Mouse (Mus musculus) intestine, embryonic 14.5 days (tissue): ENCODE data around the gene Baiap3. TPM values are rescaled to one million over a fixed set of nuclear protein-coding genes. Genes with fewer than 3 reads are reported as not detected.

Experiments
- ATAC-seq: fragments of 200-750 bp; cut with Nextera tagmentation; replicated peaks from 2 replicates; pipeline ENCODE4 v1.8.0; 2017; ENCODE audit warnings: low read depth, moderate number of reproducible peaks, moderate TSS enrichment, moderate library complexity; ENCODE audit not compliant: low FRiP score, low TSS enrichment
- DNase-seq: peaks from one replicate; pipeline ENCODE4 v3.0.0-alpha.2; 2018; ENCODE audit warnings: low spot score
- H3K27ac ChIP-seq: fragments of 300-500 bp; sonication (generic); 2 replicates; pipeline ENCODE4 v1.5.1; 2014; ENCODE audit warnings: low read depth, mild to moderate bottlenecking, control low read depth
- H3K27me3 ChIP-seq: fragments of 300-500 bp; sonication (generic); replicated peaks from 2 replicates; pipeline ENCODE4 v1.6.1; 2014; ENCODE audit warnings: low read length, control low read depth; ENCODE audit not compliant: control insufficient read depth, insufficient read depth
- H3K36me3 ChIP-seq: fragments of 300-500 bp; sonication (generic); 2 replicates; pipeline ENCODE4 v1.6.1; 2014; ENCODE audit warnings: low read length, control low read depth; ENCODE audit not compliant: control insufficient read depth, insufficient read depth
- H3K4me1 ChIP-seq: fragments of 300-500 bp; sonication (generic); replicated peaks from 2 replicates; pipeline ENCODE4 v1.6.1; 2014; ENCODE audit warnings: low read length, control low read depth, mixed read lengths; ENCODE audit not compliant: control insufficient read depth, insufficient read depth
- H3K4me2 ChIP-seq: fragments of 300-500 bp; sonication (generic); 2 replicates; pipeline ENCODE4 v1.6.1; 2014; ENCODE audit warnings: low read length
- H3K4me3 ChIP-seq: fragments of 300-500 bp; sonication (generic); 2 replicates; pipeline ENCODE4 v1.5.1; 2014; ENCODE audit warnings: low read depth, low read length, control low read depth, mixed read lengths
- H3K9ac ChIP-seq: fragments of 300-500 bp; sonication (generic); 2 replicates; pipeline ENCODE4 v1.6.1; 2014; ENCODE audit warnings: mild to moderate bottlenecking, low read length
- H3K9me3 ChIP-seq: fragments of 300-500 bp; sonication (generic); 2 replicates; pipeline ENCODE4 v1.6.1; 2016; ENCODE audit warnings: low read length, control low read depth; ENCODE audit not compliant: control insufficient read depth
- WGBS: fragments of 180-500 bp; shearing (Covaris S2); extraction: QIAGEN DNeasy Blood & Tissue Kit; methylation state at CpG from one replicate; pipeline ENCODE4 v1.1.7; 2014; 5-methylcytosine and 5-hydroxymethylcytosine counted together
- polyA plus RNA-seq: library from polyadenylated mRNA; unstranded; fragments of >200 nt; fragmentation: Nextera tagmentation; extraction: Ambion mirVana; gene quantifications from 2 replicates; pipeline ENCODE4 v1.2.1, GENCODE M21; 2014

Baiap3 gene
- polyA plus RNA-seq, 1 experiment from 2014 or later: 4.0 TPM

GRCm38 (mm10) chr17:25253760-25254159 is 2.4 kb downstream of the Baiap3 start:
- DNase-seq (no peak), ATAC-seq (no peak)
- no peak overlapping the region for H3K4me2 ChIP-seq
- H3K4me1 ChIP-seq: peaks cover 17% of the 10 kb centered on the region
- 28% methylated on average over 10 of the region's 10 CpGs for WGBS
- no peak overlapping the region for H3K4me3 ChIP-seq
- H3K27ac ChIP-seq: no peak overlapping the region
- no peak overlapping the region for H3K9ac ChIP-seq
- H3K27me3 ChIP-seq: peaks cover 27% of the 10 kb centered on the region
- no peaks in the 10 kb centered on the region for H3K9me3 ChIP-seq
- H3K36me3 ChIP-seq: no peaks in the 10 kb centered on the region

GRCm38 (mm10) chr17:25252643-25253042 is 3.5 kb downstream of the Baiap3 start:
- Histone ChIP-seq H3K36me3 (no peaks in the 10 kb centered on the region), H3K27ac (no peak overlapping the region), H3K4me2 (no peak overlapping the region), H3K4me3 (no peak overlapping the region), H3K9me3 (no peaks in the 10 kb centered on the region), H3K9ac (no peak overlapping the region), H3K27me3 (peaks cover 27% of the 10 kb centered on the region), H3K4me1 (peaks cover 11% of the 10 kb centered on the region)
- ATAC-seq (no peak), DNase-seq (no peak)
- WGBS: 32% methylated on average over 3 of the region's 3 CpGs

- no peak overlapping the region for H3K9ac ChIP-seq
- no peaks in the 10 kb centered on the region for H3K9me3 ChIP-seq
- H3K4me3 ChIP-seq: no peak overlapping the region
- DNase-seq: no peak
- H3K4me1 ChIP-seq: no peaks in the 10 kb centered on the region
- no peaks in the 10 kb centered on the region for H3K36me3 ChIP-seq
- H3K4me2 ChIP-seq: no peak overlapping the region
- ATAC-seq: no peak
- no peak overlapping the region for H3K27ac ChIP-seq
- WGBS: 82% methylated on average over 8 of the region's 8 CpGs
- H3K27me3 ChIP-seq: peaks cover 17% of the 10 kb centered on the region
Observed at GRCm38 (mm10) chr17:25250181-25250835, 5.9 kb downstream of the Baiap3 start.

DNA sequence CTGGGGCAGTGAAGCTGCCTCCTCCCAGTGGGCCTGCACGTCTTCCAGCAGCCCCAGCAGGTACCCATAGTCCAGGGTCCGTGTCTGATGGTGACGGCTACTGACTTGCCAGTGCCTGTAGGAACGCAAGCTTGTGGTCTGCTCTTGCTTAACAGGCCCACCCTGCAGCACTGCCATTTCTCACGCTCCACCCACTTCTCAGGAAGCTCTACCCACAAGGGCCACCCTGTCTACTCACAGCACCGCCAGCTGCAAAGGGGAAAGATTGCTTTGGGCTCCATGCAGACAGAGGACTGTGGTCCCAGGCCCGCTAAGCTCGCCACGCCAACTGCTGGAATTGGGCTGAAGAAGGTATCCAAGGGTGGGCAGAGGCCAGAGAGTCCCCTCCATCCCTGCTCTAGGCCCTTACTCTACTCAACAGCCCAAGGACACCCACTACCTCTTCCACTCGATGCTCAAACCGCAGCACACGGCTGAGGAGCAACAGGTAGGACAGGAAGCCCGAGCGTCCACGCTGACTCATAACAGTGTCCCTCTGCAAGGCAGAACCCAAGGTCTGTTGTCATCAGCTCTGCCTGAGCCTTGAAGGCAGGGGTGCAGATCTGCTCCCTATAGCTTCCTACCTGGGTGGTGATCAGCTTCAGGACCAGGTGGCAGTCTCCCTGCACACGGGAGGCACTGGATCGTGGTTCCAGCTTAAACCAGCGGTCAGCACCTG is 8.0 kb downstream of the Baiap3 start:
- no peaks in the 10 kb centered on the region for H3K27me3 ChIP-seq
- 80% methylated on average over 18 of the region's 18 CpGs for WGBS
- peaks cover 15% of the 10 kb centered on the region for H3K36me3 ChIP-seq
- H3K9me3 ChIP-seq: no peaks in the 10 kb centered on the region
- no peak for DNase-seq
- H3K9ac ChIP-seq: no peak overlapping the region
- no peak overlapping the region for H3K4me3 ChIP-seq
- no peaks in the 10 kb centered on the region for H3K4me1 ChIP-seq
- no peak overlapping the region for H3K4me2 ChIP-seq
- no peak for ATAC-seq
- no peak overlapping the region for H3K27ac ChIP-seq

GRCm38 (mm10) chr17:25244239-25244638 is 11.9 kb downstream of the Baiap3 start:
- ATAC-seq (no peak), DNase-seq (no peak)
- WGBS: 79% methylated on average over 16 of the region's 16 CpGs
- Histone ChIP-seq H3K4me2 (no peak overlapping the region), H3K27me3 (no peaks in the 10 kb centered on the region), H3K36me3 (peaks cover 28% of the 10 kb centered on the region), H3K9ac (no peak overlapping the region), H3K27ac (no peak overlapping the region), H3K4me3 (no peak overlapping the region), H3K9me3 (no peaks in the 10 kb centered on the region), H3K4me1 (peaks cover 12% of the 10 kb centered on the region)

- WGBS: 87% methylated on average over 11 of the region's 11 CpGs
- H3K27me3 ChIP-seq: no peaks in the 10 kb centered on the region
- H3K9ac ChIP-seq: no peak overlapping the region
- peaks cover 28% of the 10 kb centered on the region for H3K36me3 ChIP-seq
- no peak overlapping the region for H3K4me2 ChIP-seq
- ATAC-seq (no peak), DNase-seq (no peak)
- H3K9me3 ChIP-seq: no peaks in the 10 kb centered on the region
- no peak overlapping the region for H3K4me3 ChIP-seq
- H3K4me1 ChIP-seq: peaks cover 15% of the 10 kb centered on the region
- no peak overlapping the region for H3K27ac ChIP-seq
Observed at GRCm38 (mm10) chr17:25243131-25243780, 12.9 kb downstream of the Baiap3 start.

DNA sequence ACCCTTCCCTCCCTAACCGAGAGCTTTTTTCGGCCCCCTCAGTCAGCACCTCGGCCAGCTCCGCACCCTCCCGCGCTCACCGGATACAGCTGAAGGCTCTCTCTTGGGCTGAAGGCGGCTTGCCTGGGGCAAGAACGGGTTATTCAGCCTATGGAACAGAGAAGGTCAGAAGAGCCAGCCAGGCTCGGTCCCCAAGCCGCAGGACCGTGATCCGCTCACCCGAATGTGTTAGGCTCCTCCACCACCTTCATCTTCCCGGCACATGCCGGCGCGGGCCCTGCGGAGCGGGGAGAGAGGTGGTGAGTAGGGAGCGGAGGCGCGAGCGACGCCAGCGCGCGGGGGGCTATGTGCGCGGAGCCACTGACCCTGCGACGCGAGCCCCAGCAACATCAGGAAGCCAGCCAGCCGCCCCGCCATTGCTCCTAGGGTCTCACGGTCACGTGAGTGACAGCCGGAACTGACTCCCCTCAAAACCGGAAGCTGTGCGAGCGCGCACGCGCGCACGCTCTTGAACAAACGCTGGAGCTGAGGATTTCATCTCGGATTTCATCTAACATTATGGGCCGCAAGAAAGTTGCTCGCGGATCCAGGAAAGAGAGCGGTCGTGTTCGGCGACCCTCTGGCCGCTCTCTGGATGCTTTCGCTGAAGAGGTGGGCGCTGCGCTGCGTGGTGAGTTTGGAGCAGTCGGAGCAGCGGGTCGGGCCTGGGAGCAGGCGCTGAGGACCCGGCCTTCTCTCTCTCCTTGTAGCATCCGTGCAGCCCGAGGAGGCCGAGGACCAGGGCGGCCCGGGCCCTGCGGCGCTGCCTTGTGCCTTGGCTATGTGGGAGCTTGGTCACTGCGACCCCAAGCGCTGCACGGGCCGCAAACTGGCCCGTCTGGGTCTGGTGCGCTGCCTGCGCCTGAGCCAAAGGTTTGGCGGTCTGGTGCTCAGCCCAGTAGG is 16.2 kb downstream of the Baiap3 start, which contains the start of the genes Gnptg and Tsr3:
TSS of gene Gnptg (minus strand) at position 430 of the 942 bp plus-strand sequence.
TSS of gene Tsr3 (plus strand) at position 476 of the 942 bp plus-strand sequence.
- WGBS: under 1% methylated on average over 80 of the region's 80 CpGs
- peak within 1 kb of the TSS; percentile 90 for H3K4me3 ChIP-seq
- no peaks in the 10 kb centered on the region for H3K9me3 ChIP-seq
- peak within 1 kb of the TSS; percentile 88 for H3K9ac ChIP-seq
- H3K4me2 ChIP-seq: peak within 1 kb of the TSS; percentile 78
- H3K4me1 ChIP-seq: peaks cover 15% of the 10 kb centered on the region
- H3K27ac ChIP-seq: peak within 1 kb of the TSS; percentile 77
- no peaks in the 10 kb centered on the region for H3K27me3 ChIP-seq
- ATAC-seq (peak; percentile 87), DNase-seq (peak; percentile 91)
- H3K36me3 ChIP-seq: peaks cover 37% of the 10 kb centered on the region

- Histone ChIP-seq H3K36me3 (peaks cover 24% of the 10 kb centered on the region), H3K4me1 (peaks cover 6% of the 10 kb centered on the region), H3K4me3 (no peak overlapping the region), H3K9ac (no peak overlapping the region), H3K27ac (no peak overlapping the region), H3K27me3 (no peaks in the 10 kb centered on the region), H3K4me2 (no peak overlapping the region), H3K9me3 (no peaks in the 10 kb centered on the region)
- ATAC-seq: no peak
- DNase-seq: no peak
- 83% methylated on average over 9 of the region's 9 CpGs for WGBS
Observed at GRCm38 (mm10) chr17:25235635-25236034, 20.5 kb downstream of the Baiap3 start.
